Comparison of ENCODE assay signal across 7 mouse cellular contexts in the genomic region with DNA sequence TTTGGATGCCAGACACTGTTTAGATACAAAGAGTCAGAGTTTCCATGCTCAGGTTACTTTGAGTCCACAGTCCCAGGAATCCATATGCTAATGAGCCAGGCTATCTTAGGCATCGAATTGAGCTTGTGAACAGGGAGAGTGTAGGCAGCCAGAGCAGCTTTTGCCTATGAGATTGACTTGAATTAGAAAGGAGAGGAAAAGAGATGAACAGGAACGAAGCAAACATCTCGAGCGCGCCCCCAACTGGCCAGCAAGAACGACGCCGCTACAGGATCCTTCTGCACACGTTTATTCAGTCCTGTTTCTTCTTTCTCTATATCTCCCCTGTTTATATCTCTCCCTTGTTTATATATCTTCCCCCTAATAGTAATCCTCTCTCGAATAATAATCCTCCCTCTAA. TPM values are rescaled to one million over a fixed set of nuclear protein-coding genes. Genes with fewer than 3 reads are reported as not detected.
DNase-seq lines count a peak whose midpoint lies in the region; ATAC-seq and TF ChIP-seq lines count a peak whose summit lies in the region.

No protein-coding gene starts in this region.

- H3K36me3 ChIP-seq in kidney, postnatal 0 days (ENCODE audit: insufficient read depth, low read length), result no peaks in the 10 kb centered on the region
- no peaks in the 10 kb centered on the region for H3K36me3 ChIP-seq in kidney, embryonic 16.5 days (ENCODE audit: insufficient read depth, low read length)

- H3K9me3 ChIP-seq in kidney, postnatal 0 days (replicated peaks; ENCODE audit: low read length), result no peaks in the 10 kb centered on the region
- no peaks in the 10 kb centered on the region for H3K9me3 ChIP-seq in kidney, embryonic 16.5 days (ENCODE audit: low read length)

- no peak for ATAC-seq in kidney, postnatal 0 days (replicated peaks; ENCODE audit: low FRiP score, low read depth)
- ATAC-seq in kidney, embryonic 16.5 days (ENCODE audit: low FRiP score, low TSS enrichment), result no peak

- no peak overlapping the region for H3K4me3 ChIP-seq in kidney, postnatal 0 days (replicated peaks; ENCODE audit: low read depth, low read length)
- H3K4me3 ChIP-seq in kidney, embryonic 16.5 days (ENCODE audit: low read length), result no peak overlapping the region
- no peak overlapping the region for H3K4me3 ChIP-seq in layer of hippocampus, adult 2 months

- TF ChIP-seq CTCF in kidney, postnatal 0 days (IDR thresholded peaks at IDR 0.05; ENCODE audit: low read depth), result peak; percentile 63
- peak; percentile 80 for TF ChIP-seq CTCF in layer of hippocampus, adult 2 months (conservative IDR thresholded peaks at IDR 0.05)

- 5% methylated on average over 10 of the region's 10 CpGs for WGBS in kidney, postnatal 0 days
- 8% methylated on average over 10 of the region's 10 CpGs for WGBS in kidney, embryonic 16.5 days

- peak; percentile 64 for DNase-seq in kidney, postnatal 0 days (ENCODE audit: low spot score)
- DNase-seq in adrenal gland, postnatal 25 days, result peak; percentile 59
- peak; percentile 56 for DNase-seq in embryo, embryonic 10 days (ENCODE audit: low spot score)
- DNase-seq in layer of hippocampus, adult 2 months (ENCODE audit: low spot score in 2 of 2), result peak; percentile 58 to 73
- DNase-seq in lung, postnatal 10 days, result peak; percentile 56
- DNase-seq in thymus, postnatal 36 days, result peak; percentile 69 to 74

- no peak overlapping the region for H3K4me2 ChIP-seq in kidney, postnatal 0 days (ENCODE audit: low read length)
- no peak overlapping the region for H3K4me2 ChIP-seq in kidney, embryonic 16.5 days (replicated peaks; ENCODE audit: low read depth, low read length)

- H3K9ac ChIP-seq in kidney, postnatal 0 days (ENCODE audit: low read depth, low read length), result no peak overlapping the region
- no peak overlapping the region for H3K9ac ChIP-seq in kidney, embryonic 16.5 days (replicated peaks; ENCODE audit: low read length)

- H3K27ac ChIP-seq in kidney, postnatal 0 days, result no peak overlapping the region
- H3K27ac ChIP-seq in kidney, embryonic 16.5 days (ENCODE audit: low read length), result no peak overlapping the region
- no peak overlapping the region for H3K27ac ChIP-seq in layer of hippocampus, adult 2 months

- H3K27me3 ChIP-seq in kidney, postnatal 0 days (ENCODE audit: insufficient read depth, low read length), result no peaks in the 10 kb centered on the region
- no peaks in the 10 kb centered on the region for H3K27me3 ChIP-seq in kidney, embryonic 16.5 days (ENCODE audit: insufficient read depth, low read length)

- peaks cover 13% of the 10 kb centered on the region for H3K4me1 ChIP-seq in kidney, postnatal 0 days (replicated peaks; ENCODE audit: insufficient read depth, low read length)
- H3K4me1 ChIP-seq in kidney, embryonic 16.5 days (ENCODE audit: insufficient read depth, low read length), result peaks cover 14% of the 10 kb centered on the region

RNA-seq across cellular contexts. Expression of a gene that starts 7.2 kb away (rescaled TPM):
- 1,564 and 1,601 TPM in 2 replicates for polyA plus RNA-seq in kidney, postnatal 0 days (2015; fragmentation: Nextera tagmentation; extraction: Ambion mirVana)
- 945 and 1,022 TPM in 2 replicates for polyA plus RNA-seq in kidney, embryonic 16.5 days (2015; fragmentation: Nextera tagmentation; extraction: Ambion mirVana)
- total RNA-seq in adrenal gland, postnatal 25 days (2021), result 150 and 155 TPM in 2 replicates
- total RNA-seq in layer of hippocampus, adult 2 months (2021), result 100 to 1,000 TPM; 540 to 581 TPM

RNA-seq across cellular contexts. Expression of a gene that starts 42.0 kb away (rescaled TPM):
- not detected in 2 replicates for polyA plus RNA-seq in kidney, postnatal 0 days (2015; fragmentation: Nextera tagmentation; extraction: Ambion mirVana)
- polyA plus RNA-seq in kidney, embryonic 16.5 days (2015; fragmentation: Nextera tagmentation; extraction: Ambion mirVana), result 0.27 TPM in 2 replicates
- total RNA-seq in adrenal gland, postnatal 25 days (2021), result 3.4 and 6.6 TPM in 2 replicates
- total RNA-seq in layer of hippocampus, adult 2 months (2021), result under 1 TPM; 0.12 to 0.13 TPM

RNA-seq across cellular contexts. Expression of a gene that starts 56.5 kb away (rescaled TPM):
- 31.1 and 35.9 TPM in 2 replicates for polyA plus RNA-seq in kidney, postnatal 0 days (2015; fragmentation: Nextera tagmentation; extraction: Ambion mirVana)
- 25.2 and 29.4 TPM in 2 replicates for polyA plus RNA-seq in kidney, embryonic 16.5 days (2015; fragmentation: Nextera tagmentation; extraction: Ambion mirVana)
- 9.6 and 11.3 TPM in 2 replicates for total RNA-seq in adrenal gland, postnatal 25 days (2021)
- 1 to 10 TPM; 1.7 to 2.3 TPM for total RNA-seq in layer of hippocampus, adult 2 months (2021)
